Mouse (Mus musculus) limb, embryonic 13.5 days (tissue): ENCODE results near the gene Krt42. TPM values are rescaled to one million over a fixed set of nuclear protein-coding genes. Genes with fewer than 3 reads are reported as not detected.
"Not testable (repeated sequence)": the region's sequence is repeated elsewhere in the genome, so short reads cannot be mapped to it uniquely, and the experiment has no call there.

Experiments used
- ATAC-seq: fragments of 200-750 bp; cut with Nextera tagmentation; 2 replicates; pipeline ENCODE4 v1.8.0; 2017; ENCODE audit warnings: low read depth, moderate number of reproducible peaks, moderate TSS enrichment; ENCODE audit not compliant: low FRiP score
- H3K27ac ChIP-seq: fragments of 300-500 bp; sonication (generic); 2 replicates; pipeline ENCODE4 v1.5.1; 2015; ENCODE audit warnings: inconsistent platforms, mild to moderate bottlenecking, moderate library complexity
- H3K27me3 ChIP-seq: fragments of 300-500 bp; sonication (generic); 2 replicates; pipeline ENCODE4 v1.6.1; 2015; ENCODE audit warnings: mild to moderate bottlenecking, inconsistent platforms
- H3K36me3 ChIP-seq: fragments of 300-500 bp; sonication (generic); 2 replicates; pipeline ENCODE4 v1.6.1; 2015; ENCODE audit warnings: inconsistent platforms, mild to moderate bottlenecking, moderate library complexity
- H3K4me1 ChIP-seq: fragments of 300-500 bp; sonication (generic); 2 replicates; pipeline ENCODE4 v1.6.1; 2015; ENCODE audit warnings: inconsistent platforms
- H3K4me2 ChIP-seq: fragments of 300-500 bp; sonication (generic); replicated peaks from 2 replicates; pipeline ENCODE4 v1.6.1; 2015; ENCODE audit warnings: inconsistent platforms, mild to moderate bottlenecking, moderate library complexity
- H3K4me3 ChIP-seq: fragments of 300-500 bp; sonication (generic); 2 replicates; pipeline ENCODE4 v1.5.1; 2015; ENCODE audit warnings: moderate library complexity, mild to moderate bottlenecking, inconsistent platforms
- H3K9ac ChIP-seq: fragments of 300-500 bp; sonication (generic); 2 replicates; pipeline ENCODE4 v1.6.1; 2015; ENCODE audit warnings: mild to moderate bottlenecking, inconsistent platforms
- H3K9me3 ChIP-seq: fragments of 300-500 bp; sonication (generic); 2 replicates; pipeline ENCODE4 v1.6.1; 2016; ENCODE audit warnings: inconsistent platforms
- WGBS: fragments of 180-500 bp; shearing (Covaris S2); methylation state at CpG from one replicate; pipeline ENCODE4 v1.1.7; 2015; 5-methylcytosine and 5-hydroxymethylcytosine counted together
- polyA plus RNA-seq: library from polyadenylated mRNA; unstranded; fragments of >200 nt; fragmentation: Nextera tagmentation; extraction: Ambion mirVana; gene quantifications from 2 replicates; pipeline ENCODE4 v1.2.1, GENCODE M21; 2015

Gene Krt42
- polyA plus RNA-seq, 1 experiment from 2014 or later: not detected

DNA sequence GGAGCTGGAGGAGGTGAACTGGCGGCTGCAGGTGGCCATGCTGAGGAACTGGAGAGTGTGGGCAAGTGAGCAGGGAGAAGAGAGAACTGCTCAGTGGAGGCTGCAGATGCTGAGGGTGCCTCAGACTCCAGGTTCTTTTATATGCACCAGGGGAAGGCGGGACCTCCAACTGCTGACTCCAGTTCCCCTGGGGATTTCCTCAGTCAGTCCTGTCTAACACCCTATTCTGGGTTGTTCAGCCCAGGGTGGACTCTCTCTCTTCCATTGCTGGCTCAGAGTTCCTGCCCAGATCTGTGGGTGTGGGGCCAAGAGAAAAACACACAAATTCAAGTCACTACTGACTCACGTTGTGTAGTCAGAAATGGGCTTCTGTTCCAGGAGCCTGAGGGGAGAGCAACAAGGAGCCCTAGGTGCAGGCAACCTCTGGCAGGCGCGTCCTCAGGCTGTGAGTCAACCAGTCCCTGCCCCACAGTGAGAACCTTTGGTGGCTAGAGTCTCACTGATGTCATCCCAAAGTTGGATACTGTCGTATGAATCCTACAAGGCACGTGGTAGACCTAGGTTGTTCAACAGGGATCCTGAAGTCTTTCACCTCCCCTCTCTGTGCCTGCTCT is 20.7 kb downstream of the Krt42 start, which contains the start of gene Krt16:
Gene Krt16, minus strand, starts transcription at position 51 of the 614 bp plus-strand sequence.
- no peak within 1 kb of the TSS for H3K27ac ChIP-seq
- 82% methylated on average over 7 of the region's 7 CpGs for WGBS
- no peak within 1 kb of the TSS for H3K4me2 ChIP-seq
- H3K4me1 ChIP-seq: no peaks in the 10 kb centered on the region
- H3K36me3 ChIP-seq: no peaks in the 10 kb centered on the region
- H3K9ac ChIP-seq: no peak within 1 kb of the TSS
- no peak within 1 kb of the TSS for H3K4me3 ChIP-seq
- H3K27me3 ChIP-seq: no peaks in the 10 kb centered on the region
- no peaks in the 10 kb centered on the region for H3K9me3 ChIP-seq
- ATAC-seq: no peak

DNA sequence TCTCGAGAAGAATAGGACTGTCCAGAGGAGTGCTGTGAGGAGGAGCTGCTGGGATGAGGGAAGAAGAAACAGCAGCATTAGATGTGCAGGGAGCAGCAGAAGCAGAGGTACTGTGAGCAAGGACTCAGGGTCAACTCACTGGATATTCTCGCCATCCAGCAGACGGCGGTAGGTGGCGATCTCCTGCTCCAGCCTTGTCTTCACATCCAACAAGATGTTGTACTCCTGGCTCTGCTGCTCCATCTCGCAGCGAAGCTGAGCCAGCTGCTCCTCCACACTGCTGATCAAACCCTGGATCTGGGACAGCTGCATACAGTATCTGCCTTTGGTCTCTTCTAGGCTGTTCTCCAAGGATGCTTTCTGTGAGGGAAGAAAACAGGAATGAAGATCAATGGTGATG is 23.2 kb downstream of the Krt42 start:
- not testable (repeated sequence) for H3K9me3 ChIP-seq, ATAC-seq, H3K4me2 ChIP-seq, H3K9ac ChIP-seq, H3K27ac ChIP-seq, H3K36me3 ChIP-seq, H3K27me3 ChIP-seq, H3K4me1 ChIP-seq, H3K4me3 ChIP-seq
- 74% methylated on average over 7 of the region's 7 CpGs for WGBS

DNA sequence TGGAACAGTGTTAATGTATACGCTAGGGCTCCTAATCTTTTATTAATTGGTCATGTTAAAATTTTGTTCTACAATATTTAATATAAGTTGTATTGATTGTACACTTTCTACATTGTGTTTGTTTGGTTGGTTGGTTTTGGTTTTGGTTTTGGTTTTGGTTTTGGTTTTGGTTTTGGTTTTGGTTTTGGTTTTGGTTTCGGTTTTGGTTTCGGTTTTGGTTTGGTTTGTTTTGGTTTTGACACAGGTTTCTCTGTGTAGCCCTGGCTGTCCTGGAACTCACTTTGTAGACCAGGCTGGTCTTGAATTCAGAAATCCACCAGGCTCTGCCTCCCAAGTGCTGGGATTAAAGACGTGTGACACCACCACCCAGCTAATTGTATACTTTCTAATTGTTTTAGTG is 29.4 kb downstream of the Krt42 start:
- WGBS: 84% methylated on average over 4 of the region's 4 CpGs
- H3K9ac ChIP-seq, H3K9me3 ChIP-seq, H3K4me1 ChIP-seq, H3K27ac ChIP-seq, H3K4me3 ChIP-seq, H3K27me3 ChIP-seq, ATAC-seq, H3K4me2 ChIP-seq, H3K36me3 ChIP-seq: not testable (repeated sequence)

DNA sequence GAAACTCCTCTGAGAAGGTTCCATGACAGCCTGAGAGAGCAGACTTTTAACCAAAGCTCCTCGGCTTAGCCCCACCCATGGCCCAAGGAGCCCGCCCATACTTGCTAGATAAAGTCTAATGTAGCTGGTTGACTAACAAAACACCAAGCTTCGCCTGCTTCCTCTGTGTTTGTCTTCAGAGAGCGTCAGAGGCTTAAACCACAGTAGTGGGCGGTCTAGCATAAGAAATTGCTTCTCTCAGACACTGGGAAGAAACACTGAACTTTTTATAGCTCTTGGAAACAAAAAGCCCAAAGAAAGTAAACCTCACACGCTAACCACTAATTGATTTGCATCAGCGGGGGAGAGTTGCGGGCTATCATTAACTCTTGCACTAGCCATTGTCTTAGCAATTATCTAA is 47.9 kb downstream of the Krt42 start:
- Histone ChIP-seq H3K9me3 (0 out of 2 replicates have a peak, but pooled peaks cover 8% of the 10 kb centered on the region), H3K4me3 (no peak overlapping the region), H3K4me2 (no peak overlapping the region), H3K27me3 (no peaks in the 10 kb centered on the region), H3K36me3 (no peaks in the 10 kb centered on the region), H3K27ac (no peak overlapping the region), H3K4me1 (no peaks in the 10 kb centered on the region), H3K9ac (no peak overlapping the region)
- no peak for ATAC-seq
- WGBS: 79% methylated on average over 8 of the region's 8 CpGs

DNA sequence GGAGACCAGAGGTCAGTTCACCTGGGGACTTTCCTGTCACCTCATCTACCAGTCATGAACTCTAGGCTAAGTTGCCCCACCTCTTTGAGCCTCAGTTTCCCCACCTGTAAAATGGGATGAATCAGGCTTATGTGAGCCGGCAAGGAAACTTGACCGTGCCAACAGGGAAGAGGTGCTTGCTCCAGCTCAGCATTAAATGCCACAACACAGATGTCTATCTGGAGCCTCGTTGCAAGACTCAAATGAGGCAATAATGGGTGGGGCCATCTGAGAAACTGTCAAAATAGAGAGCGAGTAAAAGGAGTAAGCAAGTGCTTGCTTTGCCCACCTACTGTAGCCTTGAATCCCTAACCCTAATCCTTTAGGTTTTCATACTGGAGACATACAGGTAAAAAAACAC is 50.4 kb downstream of the Krt42 start:
- ATAC-seq: no peak
- Histone ChIP-seq H3K36me3 (no peaks in the 10 kb centered on the region), H3K9ac (no peak overlapping the region), H3K27me3 (no peaks in the 10 kb centered on the region), H3K4me2 (no peak overlapping the region), H3K9me3 (no peaks in the 10 kb centered on the region), H3K4me3 (no peak overlapping the region), H3K27ac (no peak overlapping the region), H3K4me1 (no peaks in the 10 kb centered on the region)
- 84% methylated on average over 4 of the region's 4 CpGs for WGBS

Other genes starting within 250 kb of the Krt42 start
- gene Krt33b, start 240.0 kb downstream of the Krt42 start, polyA plus RNA-seq: 0.38 and 0.43 TPM in 2 replicates
- gene Krt34, start 228.3 kb downstream of the Krt42 start, polyA plus RNA-seq: not detected in 2 replicates
- 0.11 TPM in 1 of 2 replicates, not detected in the other for gene Krt31, start 219.3 kb downstream of the Krt42 start, polyA plus RNA-seq
- gene Krt32, start 181.6 kb downstream of the Krt42 start, polyA plus RNA-seq: not detected in 2 replicates
- gene Krt35, start 173.6 kb downstream of the Krt42 start, polyA plus RNA-seq: 0.80 and 1.0 TPM in 2 replicates
- 0.14 TPM in 1 of 2 replicates, not detected in the other for gene Krt36, start 164.2 kb downstream of the Krt42 start, polyA plus RNA-seq
- gene Krt13, start 148.3 kb downstream of the Krt42 start, polyA plus RNA-seq: not detected in 2 replicates
- 151 and 172 TPM in 2 replicates for gene Krt15, start 133.9 kb downstream of the Krt42 start, polyA plus RNA-seq
- 18.6 and 21.8 TPM in 2 replicates for gene Krt19, start 121.2 kb downstream of the Krt42 start, polyA plus RNA-seq
- gene Krt9, start 76.6 kb downstream of the Krt42 start, polyA plus RNA-seq: not detected in 2 replicates
- gene Krt14, start 62.3 kb downstream of the Krt42 start, polyA plus RNA-seq: 275 and 306 TPM in 2 replicates
- gene Krt16, start 21.0 kb downstream of the Krt42 start, polyA plus RNA-seq: 0.13 and 0.19 TPM in 2 replicates
- gene Krt17, start 8.8 kb downstream of the Krt42 start, polyA plus RNA-seq: 43.9 and 52.1 TPM in 2 replicates
- gene Eif1, start 50.0 kb upstream of the Krt42 start, polyA plus RNA-seq: 1,631 and 1,669 TPM in 2 replicates
- gene Gast, start 64.5 kb upstream of the Krt42 start, polyA plus RNA-seq: not detected in 2 replicates
- gene Hap1, start 86.3 kb upstream of the Krt42 start, polyA plus RNA-seq: 2.8 and 3.2 TPM in 2 replicates
- gene Jup, start 127.9 kb upstream of the Krt42 start, polyA plus RNA-seq: 62.7 and 73.6 TPM in 2 replicates
- gene P3h4, start 145.0 kb upstream of the Krt42 start, polyA plus RNA-seq: 77.1 and 81.9 TPM in 2 replicates
- 169 and 170 TPM in 2 replicates for gene Fkbp10, start 145.8 kb upstream of the Krt42 start, polyA plus RNA-seq
- gene Nt5c3b, start 171.9 kb upstream of the Krt42 start, polyA plus RNA-seq: 176 and 181 TPM in 2 replicates
- 1.0 and 1.6 TPM in 2 replicates for gene Klhl10, start 172.0 kb upstream of the Krt42 start, polyA plus RNA-seq
- gene Klhl11, start 202.9 kb upstream of the Krt42 start, polyA plus RNA-seq: 10.8 and 12.6 TPM in 2 replicates